Mouse (Mus musculus) granulocyte monocyte progenitor cell, adult 5-6 weeks (primary cell): ENCODE measurements around the gene Lrrn2. TPM values are rescaled to one million over a fixed set of nuclear protein-coding genes. Genes with fewer than 3 reads are reported as not detected.

Experiments
- ATAC-seq: replicated peaks from 2 replicates; pipeline ENCODE4 v1.8.0; 2016; ENCODE audit warnings: mild to moderate bottlenecking, moderate TSS enrichment, inconsistent platforms; ENCODE audit not compliant: poor library complexity, severe bottlenecking
- total RNA-seq, 2 experiments: library from RNA; stranded (forward) in 1 of 2; stranded (reverse) in 1 of 2; fragments of 200-712, 200-1000 nt in 1 of 2; fragments of >200 nt in 1 of 2; fragmentation: Nextera tagmentation in 1 of 2; gene quantifications; 2 replicates each; pipeline ENCODE4 v1.2.3; 2014 to 2017

Gene Lrrn2
- total RNA-seq, 2 experiments from 2014 or later: not detected

DNA sequence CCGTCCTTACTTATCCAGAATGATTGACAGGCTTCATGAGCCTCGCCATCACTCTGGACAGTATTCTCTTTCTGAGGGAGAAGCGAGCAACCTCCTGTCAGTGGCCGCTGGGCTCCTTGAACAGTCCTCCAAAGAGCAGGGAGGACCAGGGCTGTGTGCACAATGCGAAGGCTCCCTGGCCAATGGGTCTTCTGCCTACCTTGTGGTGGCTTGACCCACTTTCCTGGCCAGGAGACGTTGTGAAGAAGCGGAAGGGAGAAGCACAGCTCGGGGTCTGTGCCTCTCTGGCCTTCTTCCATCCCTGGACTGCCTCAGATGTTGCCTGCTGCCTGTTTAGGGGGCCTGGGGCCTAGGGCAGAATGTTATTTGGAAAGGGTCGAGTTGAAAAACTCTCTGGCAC lies 1.8 kb downstream of the Lrrn2 start:
- no peak for ATAC-seq

DNA sequence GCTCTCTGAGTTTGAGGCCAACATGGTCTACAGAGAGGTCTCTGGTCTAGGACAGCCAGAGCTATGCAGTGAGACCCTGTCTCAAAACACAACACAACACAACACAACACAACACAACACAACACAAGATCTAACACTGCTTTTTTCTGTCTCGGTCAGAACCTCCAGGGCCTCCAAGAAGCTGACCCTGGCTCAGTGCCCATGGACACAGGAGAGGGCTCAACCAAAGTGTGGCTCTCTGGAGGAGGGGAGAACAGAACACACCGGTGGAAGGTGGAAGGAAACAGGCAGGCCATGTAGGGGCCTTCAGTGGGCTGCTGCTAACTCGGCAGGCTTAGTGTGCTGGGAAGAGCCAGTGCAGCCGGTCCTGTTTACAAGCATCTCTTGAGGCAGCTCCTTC lies 5.6 kb downstream of the Lrrn2 start:
- no peak for ATAC-seq

DNA sequence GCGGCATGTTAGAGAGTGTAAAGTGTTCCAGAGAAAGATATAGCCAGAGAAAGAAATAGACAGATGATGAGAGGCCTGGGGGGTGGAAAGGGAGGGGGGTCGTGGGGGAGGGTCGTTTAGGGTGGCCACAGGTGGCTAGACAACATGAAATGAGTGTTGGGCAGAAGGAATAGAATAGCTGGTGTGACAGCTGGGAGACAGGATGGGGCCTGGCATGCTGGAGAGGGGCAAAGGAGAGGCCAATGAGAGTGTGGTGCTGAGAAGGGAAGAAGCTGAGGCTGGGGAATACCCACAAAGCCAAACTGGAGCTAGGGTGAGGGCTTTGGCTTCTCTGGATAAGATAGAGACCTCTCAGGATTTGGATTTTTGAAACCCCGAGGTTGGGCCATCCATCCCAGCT lies 6.6 kb downstream of the Lrrn2 start:
- ATAC-seq: no peak

DNA sequence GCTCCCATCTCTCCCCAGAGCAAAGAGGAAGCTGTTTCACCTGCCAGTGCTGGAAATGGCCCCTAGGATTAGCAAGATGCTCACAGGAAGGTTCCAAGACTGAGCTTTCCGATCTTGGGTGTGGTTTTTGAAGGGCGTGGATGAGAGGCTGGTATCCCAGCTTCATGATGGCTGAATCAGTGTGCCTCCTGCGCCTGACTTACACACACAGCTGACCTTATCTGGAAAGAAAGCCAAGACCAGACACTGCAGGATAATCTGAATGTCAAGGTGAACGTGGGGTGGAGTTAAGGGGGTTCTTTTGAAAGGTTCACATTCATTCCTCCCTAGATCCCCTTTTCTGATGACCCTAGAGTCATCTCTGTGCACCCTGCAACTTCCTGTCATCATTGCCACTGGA lies 8.7 kb downstream of the Lrrn2 start:
- no peak for ATAC-seq

DNA sequence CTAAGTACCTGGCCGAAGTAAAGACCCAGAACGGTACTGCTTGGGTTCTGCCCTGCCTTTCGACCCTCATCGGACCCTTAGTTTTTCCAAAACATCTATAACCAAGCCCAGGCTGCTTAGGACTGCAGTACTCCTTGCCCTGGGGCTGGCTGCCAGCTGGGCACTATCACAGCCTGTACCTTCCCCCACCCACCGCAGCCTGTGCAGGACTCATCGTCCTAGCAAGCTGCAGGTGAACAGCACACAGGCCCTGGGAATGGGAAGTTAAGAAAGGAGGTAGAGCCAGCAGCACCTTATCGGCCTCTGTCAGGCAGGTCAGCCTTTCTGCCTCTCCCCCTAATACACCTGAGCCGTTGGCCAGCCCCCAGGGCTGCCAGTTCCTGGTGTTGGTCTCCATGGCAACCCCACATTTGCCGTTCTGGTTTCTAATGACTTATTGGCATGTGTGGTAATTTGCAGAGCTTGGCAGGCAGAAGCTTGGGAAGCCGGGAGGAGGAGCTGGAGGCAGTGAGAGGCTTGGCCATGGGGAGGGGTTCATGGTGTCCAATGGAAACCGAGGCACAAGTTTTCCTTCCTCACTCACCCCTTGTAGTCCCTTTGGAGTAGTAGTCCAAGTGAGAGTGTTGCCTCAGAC lies 10.2 kb downstream of the Lrrn2 start:
- ATAC-seq: no peak

DNA sequence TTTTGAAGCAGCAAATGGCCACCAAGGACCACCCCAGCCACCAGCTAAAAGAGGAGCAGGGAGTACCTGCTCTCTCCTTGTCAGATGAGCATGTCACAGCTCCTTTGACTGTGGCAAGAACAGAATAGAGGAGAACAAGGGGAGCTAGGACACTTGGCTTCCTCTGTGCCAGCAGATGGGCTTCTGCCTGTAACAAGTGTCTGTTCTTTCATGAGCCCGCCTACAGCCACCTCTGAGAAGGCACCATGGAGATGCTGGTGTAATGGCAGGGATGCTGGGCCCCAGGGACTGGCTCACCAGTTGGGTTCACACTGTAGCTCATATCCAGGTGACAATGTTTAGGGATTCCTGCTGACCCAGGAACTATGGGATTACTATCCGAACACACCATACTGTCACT lies 12.0 kb downstream of the Lrrn2 start:
- no peak for ATAC-seq

DNA sequence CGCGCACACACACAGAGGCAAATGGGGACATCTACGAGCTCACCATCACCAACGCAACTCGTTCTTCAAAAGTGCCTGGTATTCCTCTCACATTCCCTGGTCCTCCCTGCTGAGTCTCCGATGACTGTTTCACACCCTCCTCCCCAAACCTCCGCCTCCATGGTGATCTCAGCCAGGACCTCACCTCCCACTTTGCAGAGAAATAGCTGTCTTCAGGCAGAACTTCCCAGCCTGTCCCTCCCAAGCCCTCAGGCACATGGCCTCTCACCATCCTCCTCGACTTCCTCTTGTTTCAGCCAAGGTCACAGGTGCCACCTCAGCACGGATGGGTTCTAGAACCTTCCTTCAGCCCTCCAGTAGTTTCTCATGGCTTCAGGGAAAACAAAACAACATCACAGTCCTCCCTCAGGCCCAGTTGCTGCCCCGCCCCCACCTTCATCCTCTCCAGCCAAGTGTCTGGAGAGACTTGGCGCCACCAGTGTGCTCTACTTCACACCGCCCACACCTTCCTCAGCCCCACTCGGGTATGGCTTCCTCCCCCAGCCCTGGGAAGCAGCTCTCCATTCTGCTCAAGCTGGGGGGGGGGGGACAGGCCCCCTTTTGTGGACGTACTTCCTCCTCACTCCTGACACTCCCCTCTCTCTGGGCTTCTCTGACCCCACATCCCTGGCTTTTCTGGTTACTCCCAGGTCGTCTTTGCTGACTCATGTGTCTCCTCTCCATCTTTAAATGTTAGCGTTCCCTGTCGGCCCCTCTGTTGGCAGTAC lies 13.4 kb downstream of the Lrrn2 start:
- no peak for ATAC-seq

DNA sequence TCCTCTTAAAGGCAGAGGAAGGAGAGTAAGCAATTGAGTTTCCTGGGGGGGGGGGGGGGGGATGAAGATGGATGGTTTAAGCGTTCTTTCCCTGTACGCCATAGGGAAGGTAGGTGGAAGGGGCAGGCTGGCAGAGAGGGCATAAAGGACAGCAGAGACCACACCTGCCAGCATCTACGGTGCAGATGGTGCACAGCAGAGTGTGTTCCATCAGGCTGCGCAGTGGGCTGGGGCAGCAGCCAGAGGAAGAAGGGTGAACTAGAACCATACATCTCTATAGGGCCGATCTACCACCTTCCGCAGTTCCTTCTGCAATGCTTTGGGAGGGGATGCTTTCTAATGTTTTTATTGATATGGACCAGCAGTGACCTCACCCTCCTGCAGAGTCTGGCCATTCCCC lies 19.0 kb downstream of the Lrrn2 start:
- no peak for ATAC-seq

DNA sequence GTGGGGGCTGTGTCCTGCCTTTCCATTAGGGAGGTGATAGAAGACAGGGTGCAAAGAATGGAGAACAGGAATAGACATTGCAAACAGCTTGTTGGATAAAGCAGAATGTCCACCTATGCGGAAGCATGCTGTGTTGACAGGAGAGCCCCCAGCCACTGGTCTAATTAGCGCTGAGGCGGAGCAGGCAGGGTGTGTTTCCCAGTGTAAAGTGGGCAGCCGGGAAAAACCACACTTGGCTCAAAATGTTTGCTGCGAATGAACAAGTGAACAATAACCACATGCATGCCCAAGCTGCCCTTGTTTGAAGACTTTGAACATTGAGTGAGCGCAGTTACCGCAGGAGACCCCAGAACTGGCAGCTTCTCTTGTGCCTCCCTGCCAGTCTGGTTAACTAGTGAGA lies 19.6 kb downstream of the Lrrn2 start:
- ATAC-seq: no peak

DNA sequence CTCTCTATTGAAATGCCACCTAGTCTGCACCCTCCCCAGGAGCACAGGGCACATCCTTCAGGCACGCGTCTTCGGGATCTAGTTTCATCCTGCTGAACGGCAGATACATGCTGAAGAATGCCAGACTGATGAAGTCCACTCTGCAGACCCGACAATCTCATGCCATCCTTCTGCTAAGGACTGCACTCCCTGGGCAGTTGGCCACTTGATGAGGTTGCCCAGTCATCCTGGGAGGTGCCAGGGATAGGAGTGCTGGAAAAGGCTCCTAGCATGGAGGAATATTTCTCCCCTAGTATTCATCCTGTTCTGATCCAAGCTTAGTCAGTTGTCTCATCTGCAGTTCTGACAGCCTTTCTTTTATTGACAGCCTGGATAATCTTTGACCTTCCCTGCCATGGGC lies 20.9 kb downstream of the Lrrn2 start:
- ATAC-seq: no peak

DNA sequence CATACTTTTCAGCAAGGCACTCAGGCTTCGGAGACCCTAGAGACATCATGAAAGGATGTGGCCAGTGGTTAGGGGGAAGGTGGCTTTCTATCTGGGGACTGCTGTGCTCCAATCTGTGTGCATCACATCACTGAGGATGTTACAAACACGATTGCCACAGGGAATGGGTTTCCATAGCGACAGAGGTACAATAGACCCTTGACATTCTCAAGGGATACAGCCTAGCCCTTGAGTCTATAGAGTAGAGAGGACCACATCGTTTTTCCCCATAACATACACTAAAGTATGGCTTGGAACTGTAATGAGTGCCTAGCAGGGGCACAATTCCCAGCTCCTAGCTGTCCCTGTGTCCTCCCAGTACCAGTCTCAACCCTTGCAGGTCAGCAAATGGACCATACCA lies 23.4 kb downstream of the Lrrn2 start:
- ATAC-seq: no peak

DNA sequence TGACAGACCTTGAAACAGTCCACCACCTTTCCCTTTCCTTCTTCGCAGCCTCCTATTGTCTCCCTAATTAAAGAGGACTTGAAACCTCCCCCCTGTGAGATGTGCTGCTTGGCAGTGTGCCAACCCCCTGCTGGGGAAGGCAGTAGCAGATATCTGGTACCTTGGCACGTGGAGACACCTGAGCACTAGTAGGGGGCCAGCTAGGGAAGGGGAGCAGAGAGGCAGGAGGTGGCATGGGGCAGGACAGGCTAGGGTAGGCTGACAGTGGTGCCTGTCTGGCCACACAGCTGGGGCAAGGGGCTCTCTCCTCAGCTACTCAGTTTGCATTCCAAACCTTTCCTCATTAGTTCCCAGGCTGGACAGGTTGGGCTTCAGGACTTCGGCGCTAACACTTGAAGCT lies 29.0 kb downstream of the Lrrn2 start:
- ATAC-seq: no peak

DNA sequence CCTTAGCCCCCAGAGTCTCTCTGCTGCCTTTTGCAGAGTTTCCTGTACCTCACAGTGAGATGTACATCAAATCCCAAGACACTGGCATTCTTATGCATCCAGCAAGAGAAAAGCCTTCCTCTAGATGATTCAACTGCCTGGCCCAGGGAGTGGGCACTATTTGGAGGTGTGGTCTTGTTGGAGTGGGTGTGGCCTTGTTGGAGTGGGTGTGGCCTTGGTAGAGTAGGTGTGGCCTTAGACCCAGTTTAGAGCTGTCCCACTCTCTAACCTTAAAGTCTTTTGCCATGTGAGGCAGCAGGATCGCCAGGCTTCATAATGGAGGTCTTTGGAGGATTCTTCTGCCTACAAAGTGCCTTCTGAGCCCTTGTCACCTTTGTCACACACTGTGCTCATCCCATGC lies 29.9 kb downstream of the Lrrn2 start:
- ATAC-seq: no peak

DNA sequence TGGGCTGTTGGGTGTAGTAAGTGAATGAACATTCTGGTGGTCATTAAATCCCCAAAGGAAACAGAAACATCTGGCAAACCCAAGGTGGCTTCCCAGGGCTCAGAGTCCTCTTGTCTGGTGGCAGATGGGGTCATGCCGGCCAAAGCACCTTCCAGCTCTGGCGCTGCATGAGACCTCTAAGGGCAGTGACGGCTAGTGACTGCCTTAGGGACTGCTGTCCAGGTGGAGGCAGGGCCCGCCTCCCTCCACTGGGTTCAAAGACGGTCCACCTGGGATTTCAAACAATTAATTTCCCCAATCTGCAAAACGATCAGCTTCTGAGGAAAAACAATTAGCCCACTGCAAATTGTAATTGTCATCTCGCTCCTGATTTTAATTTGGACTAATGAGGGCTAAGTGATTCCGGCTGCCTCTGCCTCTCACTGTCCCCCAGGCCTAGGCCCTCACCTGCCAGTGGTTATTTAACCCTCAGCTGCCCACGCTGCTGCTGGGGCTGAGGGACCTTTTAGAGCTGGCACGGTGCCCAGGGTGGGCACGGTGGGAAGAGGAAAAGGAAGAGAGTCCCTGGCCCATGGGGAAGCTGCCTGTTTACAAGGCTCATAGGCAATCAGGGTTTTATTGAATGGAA lies 30.5 kb downstream of the Lrrn2 start:
- no peak for ATAC-seq

DNA sequence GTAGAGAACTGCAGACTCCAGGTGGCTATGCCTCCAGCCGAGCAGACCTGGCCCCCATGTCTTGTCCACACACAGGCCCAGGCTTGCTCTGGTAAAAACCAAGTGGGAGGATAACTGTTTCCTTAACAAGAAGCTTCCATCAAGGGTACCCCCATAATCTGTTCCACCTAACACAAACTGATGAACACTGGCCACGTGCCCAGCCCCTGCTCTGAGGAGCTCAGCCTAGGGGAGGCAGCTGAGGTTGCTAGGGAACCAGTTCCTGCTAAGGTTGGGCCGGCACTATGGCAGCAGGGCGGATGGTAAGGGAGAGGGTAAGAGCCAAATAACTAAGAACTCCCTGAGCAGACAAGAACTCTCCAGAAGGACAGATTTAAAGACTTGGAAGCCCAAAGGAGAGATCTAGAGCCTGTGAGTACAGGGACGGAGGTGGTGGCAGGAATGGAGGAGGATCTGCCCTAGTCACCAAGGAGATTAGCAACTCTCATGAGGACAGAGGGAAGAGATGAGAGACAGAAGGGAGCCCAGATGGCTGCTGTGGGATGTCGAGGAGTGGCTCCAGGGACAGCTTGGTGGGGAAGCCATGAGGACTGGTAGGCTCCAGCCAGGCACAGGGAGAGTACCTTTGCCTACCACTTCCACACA lies 35.9 kb downstream of the Lrrn2 start:
- ATAC-seq: no peak

DNA sequence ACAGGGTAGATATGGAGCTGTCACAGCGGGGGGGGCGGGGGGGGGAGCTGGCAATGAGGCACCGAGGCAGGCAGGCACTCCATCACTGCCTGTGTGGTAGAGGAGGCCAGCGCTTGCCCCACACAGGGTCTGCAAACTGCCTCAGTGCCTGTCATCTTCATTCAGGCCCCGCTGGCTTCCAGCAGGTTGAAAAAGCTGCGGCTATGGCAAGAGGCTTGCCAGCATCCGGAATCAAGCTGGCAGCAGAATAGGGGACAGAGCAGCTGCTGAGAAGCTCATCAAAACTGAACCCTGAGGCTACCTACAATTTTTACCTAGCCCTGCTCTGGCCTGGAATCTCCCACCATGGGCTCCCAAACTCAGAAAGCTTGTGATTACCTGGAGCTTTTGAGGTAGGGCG lies 37.5 kb downstream of the Lrrn2 start:
- ATAC-seq: no peak

DNA sequence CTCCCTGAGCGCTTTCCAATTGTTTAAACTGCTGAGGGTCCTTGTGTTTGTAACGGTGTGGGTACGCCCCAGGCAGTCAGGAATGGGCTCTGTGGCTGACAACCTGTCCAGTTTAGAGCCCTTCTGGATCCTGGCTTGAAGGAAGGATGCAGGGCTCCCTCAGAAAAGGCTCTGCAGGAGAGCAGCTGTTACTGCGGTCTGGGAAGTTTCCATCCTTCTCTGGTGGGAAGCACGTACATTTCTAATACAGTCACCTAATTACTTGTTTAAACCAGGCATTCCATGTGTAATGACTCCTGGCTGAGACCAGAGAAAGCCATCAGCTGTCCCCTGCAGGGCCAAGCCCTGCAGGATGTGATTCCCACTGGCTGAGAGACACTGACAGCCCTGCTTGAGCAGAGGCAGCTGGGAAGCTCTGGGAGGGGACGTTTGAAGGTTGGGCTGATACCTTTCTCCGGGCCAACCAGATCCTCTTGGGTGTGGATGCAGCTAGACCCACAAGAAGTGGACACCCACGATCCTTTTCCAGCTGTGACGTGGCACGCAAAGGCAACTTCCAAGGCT lies 38.1 kb downstream of the Lrrn2 start:
- no peak for ATAC-seq

DNA sequence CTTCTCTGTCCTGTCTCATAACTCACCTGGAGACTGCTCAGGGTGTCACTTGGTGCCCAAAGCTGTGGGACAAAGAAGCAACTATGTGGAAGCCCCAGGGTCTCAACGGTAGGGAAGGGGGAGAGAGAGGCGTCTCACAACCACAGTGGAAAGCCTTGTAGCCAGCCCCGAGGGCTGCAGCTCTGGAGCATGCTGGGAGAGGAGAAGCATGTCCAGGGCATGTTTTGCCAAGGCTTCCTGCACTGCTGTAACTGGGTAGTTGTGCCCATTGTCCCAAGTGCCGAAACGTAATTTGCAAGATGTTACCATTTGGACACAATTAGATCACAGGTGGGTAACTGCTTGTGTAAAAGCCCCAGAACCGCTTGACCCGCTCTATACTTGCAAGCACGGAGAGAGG lies 39.2 kb downstream of the Lrrn2 start:
- ATAC-seq: no peak

DNA sequence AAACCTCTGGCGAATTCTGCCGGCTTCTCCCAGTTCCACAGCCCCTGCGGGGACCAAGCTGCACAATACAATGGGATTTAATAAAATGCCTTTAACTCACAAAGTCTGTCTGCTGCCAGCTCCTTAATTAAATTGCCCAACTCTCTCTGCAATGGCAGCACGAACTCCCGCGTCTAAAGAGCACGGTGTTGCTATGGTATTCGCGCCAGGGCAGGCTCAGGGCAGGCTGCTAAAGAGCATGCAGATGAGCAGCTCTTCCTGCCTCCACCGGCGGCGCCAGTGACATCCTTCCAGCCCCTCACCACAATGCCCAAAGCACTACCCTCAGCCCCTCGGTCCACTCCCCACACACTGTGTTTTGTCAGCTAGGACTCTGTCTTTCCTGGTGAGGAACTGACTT lies 41.0 kb downstream of the Lrrn2 start:
- no peak for ATAC-seq

DNA sequence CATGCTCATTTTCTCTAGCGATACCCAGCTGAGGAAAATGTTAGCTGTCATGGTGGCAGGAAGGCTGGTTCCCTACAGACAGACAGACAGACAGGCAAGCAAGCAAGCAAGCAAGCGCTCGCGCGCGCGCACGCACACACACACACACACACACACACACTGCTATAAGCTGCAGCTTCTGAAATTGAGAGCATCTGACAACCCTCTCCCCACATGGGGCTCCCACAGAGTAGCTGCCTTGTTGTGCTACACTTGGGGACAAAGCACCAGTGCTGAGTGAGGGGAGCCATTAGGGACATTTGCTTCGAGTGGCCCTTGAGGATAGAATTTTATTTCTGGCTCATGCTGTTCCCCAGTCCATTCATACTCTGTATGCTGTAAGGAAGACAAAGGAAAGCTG lies 42.2 kb downstream of the Lrrn2 start:
- ATAC-seq: no peak

DNA sequence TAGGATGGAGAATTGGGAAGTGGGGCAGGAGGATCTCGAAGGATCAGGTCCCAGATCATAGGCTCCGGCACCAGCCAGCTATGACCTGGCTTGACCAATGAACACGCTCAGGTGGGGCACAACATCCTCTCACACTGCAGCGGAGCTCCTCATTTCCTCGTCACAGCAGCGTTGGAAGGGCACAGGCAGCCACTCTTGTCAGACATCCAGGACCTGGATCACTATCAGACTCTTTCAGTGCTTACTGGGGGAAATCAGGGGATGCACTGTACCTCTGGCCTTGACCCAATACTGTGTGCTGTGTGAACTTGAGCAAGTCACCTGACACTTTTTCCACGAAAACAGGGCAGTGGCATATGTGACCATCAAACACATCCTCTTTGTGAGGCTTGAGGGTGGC lies 45.2 kb downstream of the Lrrn2 start:
- ATAC-seq: no peak
